Mouse (Mus musculus) subcutaneous adipose tissue, adult 2 months (tissue): ENCODE results near the gene Olfr721-ps1. TPM values are rescaled to one million over a fixed set of nuclear protein-coding genes. Genes with fewer than 3 reads are reported as not detected.

ENCODE experiments used
- polyA plus RNA-seq: library from polyadenylated mRNA; depleted of rRNA; stranded (reverse); fragments of >200 nt; gene quantifications from 2 replicates; pipeline ENCODE4 v1.2.3, GENCODE M21; 2012; ENCODE audit warnings: low replicate concordance; rRNA removed

Olfr721-ps1 gene
- polyA plus RNA-seq = not detected in 2 replicates

DNA sequence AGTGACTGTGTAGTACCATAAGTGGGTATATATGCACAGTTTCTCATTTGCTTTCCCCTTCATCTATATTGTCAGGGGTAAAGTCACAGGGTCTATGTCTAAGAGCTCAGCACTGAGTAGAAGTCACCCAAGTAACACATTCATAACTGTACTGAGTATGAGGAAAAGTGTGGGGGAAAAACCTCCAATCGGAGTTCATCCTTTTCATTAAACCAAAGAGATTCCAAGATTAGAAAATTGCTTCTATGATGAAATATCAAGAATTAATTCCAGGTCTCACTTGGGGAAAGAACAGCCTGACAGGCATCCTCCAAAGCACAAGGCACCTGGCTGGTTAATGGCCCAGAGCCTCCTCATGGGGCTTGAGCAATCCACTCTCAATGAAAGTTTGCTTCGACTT is at the start of gene Olfr721-ps1:
Olfr721-ps1 (plus strand) TSS at position 301 of the 400 bp plus-strand sequence.

Other genes starting within 250 kb of the Olfr721-ps1 start
- gene Olfr720, start 214.5 kb upstream of the Olfr721-ps1 start, polyA plus RNA-seq = not detected in 2 replicates
- gene Olfr31, start 78.5 kb upstream of the Olfr721-ps1 start, polyA plus RNA-seq = not detected in 2 replicates
- 34.7 and 89.4 TPM in 2 replicates for gene Il3ra, start 55.0 kb upstream of the Olfr721-ps1 start, polyA plus RNA-seq